Mouse (Mus musculus): ENCODE measurements at regions not wholly inside any gene's neighbourhood (a gene's known extent, or its start where the extent isn't known, plus 50 kb on each side); places are given as distances from the start of the nearest gene placed in this dataset.

- no peak for DNase-seq (ENCODE audit: low spot score)
Measured at GRCm38 (mm10) chr2:12697209-12697608, 226.6 kb upstream of the Pter start.

- DNase-seq (ENCODE audit: low spot score): no peak
Measured at GRCm38 (mm10) chr2:12699331-12699730, 224.5 kb upstream of the Pter start.

DNA sequence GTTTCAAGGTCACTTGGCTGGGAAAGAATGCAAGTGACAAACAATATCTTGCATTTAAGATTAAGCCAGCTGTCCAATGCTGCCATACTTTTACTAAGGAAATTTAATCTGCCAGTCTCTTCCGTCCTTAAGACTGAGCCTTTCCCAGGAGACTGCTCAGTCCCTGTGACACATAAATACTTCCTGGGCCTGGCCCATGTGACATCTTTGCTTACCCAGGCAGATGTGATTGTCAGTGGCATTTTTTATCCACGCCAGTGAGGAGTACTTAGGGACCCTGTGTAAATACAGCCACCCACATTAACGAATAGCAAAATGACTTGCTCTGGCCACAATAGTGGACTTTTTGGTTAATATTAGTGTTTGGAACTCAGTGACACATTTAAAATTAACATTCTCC is 216.3 kb upstream of the Pter start:
- DNase-seq (ENCODE audit: low spot score): no peak

GRCm38 (mm10) chr2:12709156-12709923 is 214.5 kb upstream of the Pter start:
- peak; percentile 5 for DNase-seq (ENCODE audit: low spot score)

GRCm38 (mm10) chr2:12709924-12710240 is 214.0 kb upstream of the Pter start:
- DNase-seq (ENCODE audit: low spot score): no peak

DNA sequence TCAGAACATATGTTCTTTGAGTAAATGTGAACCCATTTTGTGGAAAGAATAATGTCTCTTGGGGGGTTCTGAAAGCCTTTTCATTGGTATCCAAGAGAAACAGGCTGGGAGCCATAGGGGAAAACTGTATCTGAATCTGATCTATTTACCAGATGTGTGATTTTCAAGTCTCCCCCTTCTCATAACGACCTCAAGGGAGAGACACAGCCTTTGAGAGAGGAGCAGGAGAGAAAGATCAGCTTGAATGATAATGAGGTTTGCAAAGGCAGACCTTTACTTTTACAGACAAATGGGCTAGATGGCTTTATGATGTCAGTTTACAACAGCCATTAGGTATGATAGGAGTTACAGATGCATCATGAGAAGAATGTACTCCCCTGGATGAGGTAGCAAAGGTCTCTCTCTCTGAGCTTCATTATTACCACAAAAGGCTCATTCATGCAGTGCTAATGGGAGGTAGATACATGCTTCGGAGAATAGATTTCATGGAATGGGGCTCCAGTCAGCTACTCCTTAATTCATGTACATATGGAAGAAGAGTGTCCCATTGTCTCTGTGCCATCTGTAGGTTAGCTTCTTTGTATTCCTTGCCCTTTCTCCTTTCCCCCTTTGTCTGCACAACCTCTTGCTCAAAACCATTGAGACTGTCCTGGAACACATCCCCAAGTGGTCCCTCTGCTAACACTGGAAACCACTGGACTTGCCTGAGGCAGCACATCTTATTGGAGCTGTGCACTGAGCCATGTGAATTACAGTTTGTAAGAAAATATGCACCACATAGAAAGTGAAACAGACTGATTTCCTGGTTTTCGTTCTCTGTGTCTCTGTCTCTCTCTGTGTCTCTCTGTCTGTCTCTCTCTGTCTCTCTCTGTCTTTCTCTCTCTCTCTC is 207.5 kb upstream of the Pter start:
- no peak for DNase-seq (ENCODE audit: low spot score)

DNA sequence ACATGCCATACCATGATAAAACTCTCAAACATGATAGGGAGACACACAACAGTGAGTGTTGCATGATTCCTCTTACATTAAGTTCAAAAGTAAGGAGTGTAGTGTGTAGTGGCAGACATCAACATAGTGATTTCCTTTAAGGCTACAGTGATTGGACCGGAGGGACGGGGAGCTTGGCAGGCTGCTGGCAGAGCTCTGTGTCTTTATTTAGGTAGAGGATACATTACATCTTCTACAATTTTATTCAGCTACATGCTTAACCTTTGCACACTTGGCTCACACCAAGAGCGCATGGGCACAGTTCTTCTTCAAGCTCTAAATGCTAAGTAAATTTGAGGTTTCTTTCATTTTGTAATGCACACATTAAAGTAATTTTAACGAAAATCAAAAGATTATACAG is 194.6 kb upstream of the Pter start:
- DNase-seq (ENCODE audit: low spot score): no peak

DNA sequence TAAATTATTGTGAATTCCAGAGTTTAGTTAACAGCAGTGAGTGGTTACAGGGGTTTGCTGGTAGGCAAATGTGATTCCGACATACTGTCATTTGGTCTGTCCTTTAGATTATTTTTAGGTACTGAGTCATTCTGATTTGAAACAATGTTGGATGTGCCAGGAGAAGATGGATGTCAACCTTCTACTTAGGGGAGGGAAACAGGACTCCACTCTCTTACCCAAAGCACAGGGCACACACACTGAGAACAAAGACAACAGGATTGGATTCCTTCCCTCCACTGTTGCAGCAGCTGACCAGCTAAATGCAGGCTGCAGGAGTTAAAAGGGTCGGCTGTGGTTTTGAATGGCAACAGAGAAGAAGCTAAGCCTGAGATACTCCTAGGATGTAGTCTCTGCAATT is 186.7 kb upstream of the Pter start:
- no peak for DNase-seq (ENCODE audit: low spot score)

- no peak for DNase-seq (ENCODE audit: low spot score)
Measured at GRCm38 (mm10) chr2:12746856-12747255, 177.0 kb upstream of the Pter start.

DNA sequence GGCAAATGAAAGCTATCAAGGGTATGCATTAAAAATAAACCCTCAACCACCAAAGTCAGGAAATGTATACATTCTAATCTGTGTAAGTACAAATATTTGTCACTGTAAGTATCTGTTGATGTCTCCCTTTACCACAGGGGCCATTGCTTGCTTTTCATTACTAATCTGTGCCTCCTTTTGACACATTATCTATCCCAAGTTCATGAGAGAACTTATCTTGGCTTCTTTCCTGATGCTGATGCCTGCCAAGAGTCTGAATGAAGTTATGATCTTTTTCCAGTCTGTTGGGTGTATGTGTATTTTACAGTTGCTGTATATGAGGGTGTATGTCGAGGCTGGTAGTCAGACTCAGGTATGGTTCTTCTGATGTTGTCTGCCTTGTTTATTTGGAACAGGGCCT is 165.0 kb upstream of the Pter start:
- no peak for DNase-seq (ENCODE audit: low spot score)

GRCm38 (mm10) chr2:12759931-12760330 is 163.9 kb upstream of the Pter start:
- no peak for DNase-seq (ENCODE audit: low spot score)

DNA sequence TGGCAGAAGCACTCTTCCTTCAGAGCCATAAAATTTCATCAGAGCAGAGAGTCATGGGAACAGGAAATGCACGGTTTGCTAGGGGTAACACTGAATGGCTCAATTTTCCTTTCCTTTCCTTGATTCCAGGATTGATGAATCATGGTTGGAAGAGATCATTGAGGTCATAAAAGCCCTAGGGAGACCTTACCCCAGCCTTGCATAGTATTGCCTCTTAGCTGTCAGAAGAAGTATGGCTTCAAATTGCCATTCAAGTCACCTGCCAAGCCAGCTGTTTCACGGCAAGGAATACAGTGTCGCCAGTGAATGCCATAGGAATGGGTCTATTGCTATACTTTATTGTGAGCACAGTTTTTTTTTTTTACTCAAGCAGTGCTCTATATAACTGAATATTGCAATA is 162.4 kb upstream of the Pter start:
- DNase-seq (ENCODE audit: low spot score): no peak

DNA sequence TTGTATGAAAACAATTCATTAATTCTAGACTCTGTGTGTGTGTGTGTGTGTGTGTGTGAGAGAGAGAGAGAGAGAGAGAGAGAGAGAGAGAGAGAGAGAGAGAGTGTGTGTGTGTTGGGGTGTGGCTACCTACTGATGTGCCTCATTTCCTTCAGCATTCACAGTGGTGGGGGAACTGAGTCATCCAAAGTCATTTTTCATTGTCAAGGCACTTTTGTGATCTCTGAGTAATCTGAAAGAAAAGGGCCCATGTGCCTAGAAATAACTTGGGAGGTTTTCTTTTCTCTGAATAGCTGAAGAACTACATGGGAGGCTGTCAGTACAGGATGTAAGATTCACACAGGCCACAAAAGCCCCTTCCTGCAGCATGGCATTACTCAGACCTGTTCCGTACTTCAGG is 159.3 kb upstream of the Pter start:
- no peak for DNase-seq (ENCODE audit: low spot score)

DNA sequence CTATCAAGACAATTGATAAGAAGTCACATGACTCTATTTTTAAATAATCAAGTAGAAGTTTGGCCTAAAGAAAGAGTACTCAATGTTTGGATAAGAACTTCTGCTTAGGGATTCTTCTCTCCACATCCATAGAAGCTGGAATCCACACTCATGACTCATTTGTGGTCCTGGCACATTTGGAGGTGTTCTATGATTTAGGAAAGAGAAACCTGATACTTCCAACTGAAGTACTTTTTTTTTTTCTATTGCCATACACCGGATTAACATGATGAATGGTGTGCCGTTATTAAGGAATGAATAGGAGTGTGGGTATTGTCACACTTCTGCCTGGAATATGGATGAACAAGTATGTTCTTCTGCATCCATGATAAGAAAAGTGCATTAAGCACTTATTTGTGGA is 158.5 kb upstream of the Pter start:
- DNase-seq (ENCODE audit: low spot score): no peak

GRCm38 (mm10) chr2:12776866-12777265 is 147.0 kb upstream of the Pter start:
- no peak for DNase-seq (ENCODE audit: low spot score)

DNA sequence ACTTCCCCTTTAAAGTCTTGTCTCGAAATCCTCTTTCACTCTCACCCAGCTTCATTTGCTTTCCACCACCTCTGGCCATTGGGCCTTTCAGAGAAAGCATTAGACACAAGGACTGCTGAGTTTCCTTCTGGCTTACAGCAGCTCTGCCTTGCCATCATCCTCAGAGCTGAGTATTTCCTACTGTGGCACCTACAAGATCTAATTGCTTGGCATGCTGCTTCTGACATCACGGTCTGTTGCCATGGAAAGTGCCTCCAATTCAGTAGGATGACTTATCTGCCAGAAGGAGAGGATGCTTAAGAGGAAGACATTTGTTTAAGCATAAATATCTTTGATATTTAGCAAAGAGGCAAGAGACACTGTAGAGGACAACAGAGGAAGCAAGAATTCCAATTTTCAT is 146.1 kb upstream of the Pter start:
- no peak for DNase-seq (ENCODE audit: low spot score)

DNA sequence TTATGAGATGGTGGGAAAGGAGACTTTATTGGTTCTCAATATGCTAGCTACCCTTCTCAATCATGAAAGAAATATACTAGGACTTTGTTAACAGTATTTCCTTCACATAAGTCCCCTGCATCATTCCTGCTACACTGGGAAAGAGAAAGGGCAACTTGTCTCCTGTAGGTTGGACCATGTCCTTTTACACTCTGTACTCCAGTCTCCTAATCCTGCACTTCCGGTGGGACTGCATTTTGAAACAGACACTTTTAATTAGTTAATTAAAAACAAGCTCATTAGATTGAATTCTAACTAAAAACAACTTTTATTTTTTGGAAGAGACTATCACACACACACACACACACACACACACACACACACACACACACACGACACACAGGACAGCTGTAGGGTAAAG is 131.2 kb upstream of the Pter start:
- no peak for DNase-seq (ENCODE audit: low spot score)

- DNase-seq (ENCODE audit: low spot score): no peak
Measured at GRCm38 (mm10) chr2:12797615-12798169, 126.1 kb upstream of the Pter start.

DNA sequence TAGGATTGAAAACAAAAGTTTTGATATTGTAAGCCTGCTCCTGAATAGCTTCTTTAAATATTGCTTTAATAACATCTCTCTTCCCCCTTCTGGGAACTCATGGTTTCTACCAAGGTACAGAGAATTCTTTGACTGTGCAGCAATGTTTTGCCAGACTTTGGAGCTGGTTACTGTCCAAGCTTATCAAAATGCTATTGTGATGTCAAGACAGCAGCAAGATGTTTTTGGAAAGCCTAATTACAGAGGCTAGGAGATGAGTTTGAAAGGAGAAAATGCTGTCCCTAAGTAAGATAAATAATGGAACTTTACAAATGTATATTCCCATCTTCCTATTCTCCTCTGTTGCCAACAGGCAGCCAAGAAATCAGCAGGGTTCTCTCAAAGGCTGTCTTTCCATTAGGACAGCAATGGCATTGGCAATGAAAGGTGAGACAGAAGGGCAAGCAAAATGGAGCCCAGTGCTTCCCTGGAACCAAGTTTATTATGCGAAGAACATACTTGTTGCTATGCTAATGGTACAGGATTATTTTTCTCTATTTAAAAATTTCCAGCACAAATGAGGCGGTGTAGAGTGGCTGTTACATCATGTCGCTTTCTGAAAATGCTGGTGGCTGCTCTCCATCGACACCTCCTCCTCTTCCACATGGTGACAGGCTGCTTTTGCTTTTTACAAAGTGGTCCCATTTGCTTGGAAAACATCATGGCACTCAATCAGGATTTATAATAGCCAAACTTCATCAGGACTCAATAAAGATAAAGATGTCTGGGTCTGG is 124.5 kb upstream of the Pter start:
- DNase-seq (ENCODE audit: low spot score): no peak

DNA sequence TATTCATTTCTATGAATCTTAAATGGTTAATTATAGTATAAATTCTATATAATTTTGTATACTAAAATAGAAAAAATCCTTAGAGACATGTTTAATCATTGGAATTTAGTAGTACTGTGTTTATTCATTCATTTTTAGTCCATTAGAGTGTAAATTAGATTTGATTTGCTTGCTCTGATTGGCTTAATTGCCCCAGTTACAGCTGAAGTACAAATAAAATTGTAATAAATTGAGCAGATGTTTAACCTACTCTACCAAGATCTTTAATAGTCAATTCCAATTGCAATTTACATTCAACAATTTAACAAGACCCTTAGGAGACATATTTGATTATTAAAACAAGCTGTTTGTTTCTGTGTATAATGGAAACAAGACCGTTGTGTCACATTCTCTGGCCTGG is 121.2 kb upstream of the Pter start:
- no peak for DNase-seq (ENCODE audit: low spot score)

GRCm38 (mm10) chr2:12805096-12805495 is 118.7 kb upstream of the Pter start:
- DNase-seq (ENCODE audit: low spot score): no peak

GRCm38 (mm10) chr2:12808466-12808865 is 115.4 kb upstream of the Pter start:
- no peak for DNase-seq (ENCODE audit: low spot score)

- no peak for DNase-seq (ENCODE audit: low spot score)
Measured at GRCm38 (mm10) chr2:12815339-12815738, 108.5 kb upstream of the Pter start.

All from yolk sac, embryonic 10.5 days (tissue).